Mouse (Mus musculus): ENCODE results near the gene Pik3c2g.

Gene Pik3c2g

GRCm38 (mm10) chr6:139839907-139840306, 252.9 kb downstream of the Pik3c2g start:
- no peak for DNase-seq (ENCODE audit: low read depth in 1 of 2, low spot score in 2 of 2)

GRCm38 (mm10) chr6:139841272-139841671, 254.3 kb downstream of the Pik3c2g start:
- no peak for DNase-seq (ENCODE audit: low read depth in 1 of 2, low spot score in 2 of 2)

GRCm38 (mm10) chr6:139842626-139843025, 255.6 kb downstream of the Pik3c2g start:
- DNase-seq (ENCODE audit: low read depth in 1 of 2, low spot score in 2 of 2): no peak

GRCm38 (mm10) chr6:139843531-139843930, 256.5 kb downstream of the Pik3c2g start:
- DNase-seq (ENCODE audit: low read depth in 1 of 2, low spot score in 2 of 2): no peak

GRCm38 (mm10) chr6:139846889-139847544, 260.0 kb downstream of the Pik3c2g start:
- no peak for DNase-seq (ENCODE audit: low read depth in 1 of 2, low spot score in 2 of 2)

GRCm38 (mm10) chr6:139849931-139850330, 262.9 kb downstream of the Pik3c2g start:
- no peak for DNase-seq (ENCODE audit: low read depth in 1 of 2, low spot score in 2 of 2)

GRCm38 (mm10) chr6:139851705-139852603, 264.9 kb downstream of the Pik3c2g start:
- no peak for DNase-seq (ENCODE audit: low read depth in 1 of 2, low spot score in 2 of 2)

GRCm38 (mm10) chr6:139852836-139853235, 265.8 kb downstream of the Pik3c2g start:
- no peak for DNase-seq (ENCODE audit: low read depth in 1 of 2, low spot score in 2 of 2)

- DNase-seq (ENCODE audit: low read depth in 1 of 2, low spot score in 2 of 2): no peak
Observed at GRCm38 (mm10) chr6:139860141-139860540, 273.1 kb downstream of the Pik3c2g start.

GRCm38 (mm10) chr6:139861534-139861933, 274.5 kb downstream of the Pik3c2g start:
- no peak for DNase-seq (ENCODE audit: low read depth in 1 of 2, low spot score in 2 of 2)

GRCm38 (mm10) chr6:139865059-139865673, 278.1 kb downstream of the Pik3c2g start:
- DNase-seq (ENCODE audit: low read depth in 1 of 2, low spot score in 2 of 2): no peak

GRCm38 (mm10) chr6:139874418-139875176, 287.6 kb downstream of the Pik3c2g start:
- DNase-seq (ENCODE audit: low read depth in 1 of 2, low spot score in 2 of 2): no peak

GRCm38 (mm10) chr6:139876691-139877090, 289.7 kb downstream of the Pik3c2g start:
- no peak for DNase-seq (ENCODE audit: low read depth in 1 of 2, low spot score in 2 of 2)

GRCm38 (mm10) chr6:139877476-139878361, 290.7 kb downstream of the Pik3c2g start:
- DNase-seq (ENCODE audit: low read depth in 1 of 2, low spot score in 2 of 2): no peak

- DNase-seq (ENCODE audit: low read depth in 1 of 2, low spot score in 2 of 2): no peak
Observed at GRCm38 (mm10) chr6:139878362-139878696, 291.3 kb downstream of the Pik3c2g start.

GRCm38 (mm10) chr6:139882076-139882475, 295.1 kb downstream of the Pik3c2g start:
- no peak for DNase-seq (ENCODE audit: low read depth in 1 of 2, low spot score in 2 of 2)

GRCm38 (mm10) chr6:139887175-139887574, 300.2 kb downstream of the Pik3c2g start:
- DNase-seq (ENCODE audit: low read depth in 1 of 2, low spot score in 2 of 2): no peak

- DNase-seq (ENCODE audit: low read depth in 1 of 2, low spot score in 2 of 2): no peak
Observed at GRCm38 (mm10) chr6:139895637-139896036, 308.6 kb downstream of the Pik3c2g start.

- no peak for DNase-seq (ENCODE audit: low read depth in 1 of 2, low spot score in 2 of 2)
Observed at GRCm38 (mm10) chr6:139899630-139900151, 312.7 kb downstream of the Pik3c2g start.

GRCm38 (mm10) chr6:139901801-139902200, 314.8 kb downstream of the Pik3c2g start:
- no peak for DNase-seq (ENCODE audit: low read depth in 1 of 2, low spot score in 2 of 2)

Data from monocyte, adult 2 months (primary cell).